Mouse (Mus musculus) lung, postnatal 0 days (tissue): Measurements from ENCODE around the gene Trpc4ap. TPM values are rescaled to one million over a fixed set of nuclear protein-coding genes. Genes with fewer than 3 reads are reported as not detected.
"Not testable (repeated sequence)": the region's sequence is repeated elsewhere in the genome, so short reads cannot be mapped to it uniquely, and the experiment has no call there.

Source experiments
- ATAC-seq: fragments of 200-750 bp; cut with Nextera tagmentation; 2 replicates; pipeline ENCODE4 v1.8.0; 2017; ENCODE audit warnings: moderate library complexity
- DNase-seq: peaks from one replicate; pipeline ENCODE4 v3.0.0-alpha.2; 2016; ENCODE audit warnings: low spot score
- H3K27ac ChIP-seq: fragments of 300-500 bp; sonication (generic); 2 replicates; pipeline ENCODE4 v1.5.1; 2014; ENCODE audit warnings: antibody characterized with exemption, mild to moderate bottlenecking, low read length, mixed read lengths
- H3K27me3 ChIP-seq: fragments of 300-500 bp; sonication (generic); replicated peaks from 2 replicates; pipeline ENCODE4 v1.6.1; 2014; ENCODE audit warnings: low read length, mixed read lengths; ENCODE audit not compliant: insufficient read depth
- H3K36me3 ChIP-seq: fragments of 300-500 bp; sonication (generic); 2 replicates; pipeline ENCODE4 v1.6.1; 2014; ENCODE audit warnings: low read length, mixed read lengths; ENCODE audit not compliant: insufficient read depth
- H3K4me1 ChIP-seq: fragments of 300-500 bp; sonication (generic); 2 replicates; pipeline ENCODE4 v1.6.1; 2014; ENCODE audit warnings: antibody characterized with exemption, low read depth, low read length, mixed read lengths; ENCODE audit not compliant: insufficient read depth
- H3K4me2 ChIP-seq: fragments of 300-500 bp; sonication (generic); replicated peaks from 2 replicates; pipeline ENCODE4 v1.6.1; 2014; ENCODE audit warnings: low read depth, mild to moderate bottlenecking, low read length, moderate library complexity, mixed read lengths
- H3K4me3 ChIP-seq: fragments of 300-500 bp; sonication (generic); 2 replicates; pipeline ENCODE4 v1.5.1; 2014; ENCODE audit warnings: low read depth, low read length
- H3K9ac ChIP-seq: fragments of 300-500 bp; sonication (generic); replicated peaks from 2 replicates; pipeline ENCODE4 v1.6.1; 2014; ENCODE audit warnings: low read depth, mild to moderate bottlenecking
- H3K9me3 ChIP-seq: fragments of 300-500 bp; sonication (generic); 2 replicates; pipeline ENCODE4 v1.6.1; 2016; ENCODE audit warnings: low read length, mixed read lengths
- CTCF ChIP-seq: IDR thresholded peaks from 2 replicates; pipeline ENCODE4 v1.5.1; 2016; ENCODE audit warnings: antibody characterized with exemption, mild to moderate bottlenecking
- EP300 ChIP-seq: IDR thresholded peaks from 2 replicates; pipeline ENCODE4 v1.6.1; 2016; ENCODE audit warnings: antibody characterized with exemption, mild to moderate bottlenecking, control low read depth
- whole genome bisulfite sequencing: fragments of 180-500 bp; shearing (Covaris S2); extraction: QIAGEN DNeasy Blood & Tissue Kit; methylation state at CpG from one replicate; pipeline ENCODE4 v1.1.7; 2014; 5-methylcytosine and 5-hydroxymethylcytosine counted together
- polyA plus RNA-seq: library from polyadenylated mRNA; unstranded; fragments of >200 nt; fragmentation: Nextera tagmentation; extraction: Ambion mirVana; gene quantifications from 2 replicates; pipeline ENCODE4 v1.2.1, GENCODE M21; 2015

Trpc4ap gene
- polyA plus RNA-seq = 83.5 and 86.0 TPM in 2 replicates

- WGBS = 3% methylated on average over 61 of the region's 72 CpGs
- TF ChIP-seq CTCF (peak; percentile 98), EP300 (no peak)
- Histone ChIP-seq H3K27ac (peak within 1 kb of the TSS; percentile 87), H3K27me3 (no peaks in the 10 kb centered on the region), H3K9me3 (no peaks in the 10 kb centered on the region), H3K9ac (peak within 1 kb of the TSS; percentile 97), H3K4me2 (peak within 1 kb of the TSS; percentile 70), H3K36me3 (no peaks in the 10 kb centered on the region), H3K4me3 (peak within 1 kb of the TSS; percentile 96), H3K4me1 (no peaks in the 10 kb centered on the region)
- peak; percentile 97 for ATAC-seq
- peak; percentile 96 for DNase-seq
These were observed at the start of gene Trpc4ap for GRCm38 (mm10) chr2:155691723-155692493. Gene Trpc4ap (minus strand): TSS chr2:155692384.

GRCm38 (mm10) chr2:155737803-155738202, 45.6 kb upstream of the Trpc4ap start:
- TF ChIP-seq CTCF (no peak), EP300 (no peak)
- 47% methylated on average over 9 of the region's 9 CpGs for whole genome bisulfite sequencing

GRCm38 (mm10) chr2:155736936-155737335, 44.8 kb upstream of the Trpc4ap start:
- Histone ChIP-seq H3K27me3 (no peaks in the 10 kb centered on the region), H3K4me2 (no peak overlapping the region), H3K4me1 (no peaks in the 10 kb centered on the region), H3K9ac (no peak overlapping the region), H3K4me3 (no peak overlapping the region), H3K9me3 (no peaks in the 10 kb centered on the region), H3K27ac (no peak overlapping the region), H3K36me3 (no peaks in the 10 kb centered on the region)
- ATAC-seq (no peak), DNase-seq (no peak)
- 57% methylated on average over 6 of the region's 6 CpGs for whole genome bisulfite sequencing
- TF ChIP-seq EP300 = no peak
- no peak for TF ChIP-seq CTCF

More at GRCm38 (mm10) chr2:155737803-155738202, 45.6 kb upstream of the Trpc4ap start:
- Histone ChIP-seq H3K4me3 (no peak overlapping the region), H3K36me3 (no peaks in the 10 kb centered on the region), H3K4me2 (no peak overlapping the region), H3K27me3 (no peaks in the 10 kb centered on the region), H3K27ac (no peak overlapping the region), H3K9me3 (no peaks in the 10 kb centered on the region), H3K9ac (no peak overlapping the region), H3K4me1 (no peaks in the 10 kb centered on the region)
- ATAC-seq (peak; percentile 50; the same call in 1 of the 2 replicates), DNase-seq (no peak)

GRCm38 (mm10) chr2:155735766-155736165, 43.6 kb upstream of the Trpc4ap start, which contains the start of gene Gm17581:
Gene Gm17581 (minus strand): TSS chr2:155735866.
- WGBS = 91% methylated on average over 5 of the region's 5 CpGs
- H3K27ac ChIP-seq, H3K4me3 ChIP-seq, H3K4me1 ChIP-seq, H3K9me3 ChIP-seq, DNase-seq, H3K36me3 ChIP-seq, H3K9ac ChIP-seq, H3K4me2 ChIP-seq, H3K27me3 ChIP-seq, ATAC-seq: not testable (repeated sequence)

- DNase-seq (peak; percentile 67), ATAC-seq (peak; percentile 35; the same call in 1 of the 2 replicates)
- no peak for TF ChIP-seq EP300
- TF ChIP-seq CTCF = no peak
- H3K36me3 ChIP-seq = no peaks in the 10 kb centered on the region
- no peaks in the 10 kb centered on the region for H3K27me3 ChIP-seq
- no peak overlapping the region for H3K4me2 ChIP-seq
- H3K27ac ChIP-seq = no peak overlapping the region
- no peaks in the 10 kb centered on the region for H3K4me1 ChIP-seq
- H3K9ac ChIP-seq = no peak overlapping the region
- 45% methylated on average over 5 of the region's 5 CpGs for WGBS
- H3K9me3 ChIP-seq = no peaks in the 10 kb centered on the region
- H3K4me3 ChIP-seq = no peak overlapping the region
These were observed 42.9 kb upstream of the Trpc4ap start for GRCm38 (mm10) chr2:155735080-155735479.

- Histone ChIP-seq H3K4me3 (peak within 1 kb of the TSS; percentile 73), H3K27me3 (no peaks in the 10 kb centered on the region), H3K27ac (peak within 1 kb of the TSS; percentile 3; the same call in 1 of the 2 replicates), H3K4me2 (peak within 1 kb of the TSS; percentile 95), H3K9ac (peak within 1 kb of the TSS; percentile 56), H3K36me3 (no peaks in the 10 kb centered on the region), H3K4me1 (no peaks in the 10 kb centered on the region; the same call in 1 of the 2 replicates), H3K9me3 (no peaks in the 10 kb centered on the region)
- DNase-seq (peak; percentile 96), ATAC-seq (peak; percentile 98)
- no peak for TF ChIP-seq CTCF
- TF ChIP-seq EP300 = no peak
- under 1% methylated on average over 33 of the region's 33 CpGs for WGBS
These were observed 37.0 kb upstream of the Trpc4ap start, which contains the start of gene Edem2 for GRCm38 (mm10) chr2:155729158-155729645. Gene Edem2 (minus strand): TSS chr2:155729475.
